In genomic region chr7:112399425-112400170, GRCm38 (mm10) we compare ENCODE assay signal across 14 mouse cellular contexts. TPM values are rescaled to one million over a fixed set of nuclear protein-coding genes. Genes with fewer than 3 reads are reported as not detected.
DNase-seq lines count a peak whose midpoint lies in the region; ATAC-seq lines count a peak whose summit lies in the region.
"Had no signal": no experiment of that assay in that cellular context is flagged by ENCODE, and none has a peak within 500 bp of the region (broad histone marks: within the 10 kb centered on the region; RNA-seq: fewer than 3 reads in every experiment).

No protein-coding gene starts in this region.

- peak; percentile 77; the same call in 1 of the 2 replicates for ATAC-seq in neural tube, embryonic 12.5 days (ENCODE audit: low FRiP score, low read depth)
- ATAC-seq in hindbrain, embryonic 16.5 days: peak; percentile 48
- peak; percentile 25; the same call in 1 of the 2 replicates for ATAC-seq in stomach, embryonic 16.5 days (ENCODE audit: insufficient read depth, low FRiP score)
- ATAC-seq: liver, postnatal 0 days; Patski had no signal

- WGBS in neural tube, embryonic 12.5 days: 23% methylated on average over 7 of the region's 7 CpGs
- 36% methylated on average over 7 of the region's 7 CpGs for WGBS in hindbrain, embryonic 16.5 days
- 72% methylated on average over 7 of the region's 7 CpGs for WGBS in stomach, embryonic 16.5 days

- no peaks in the 10 kb centered on the region for H3K9me3 ChIP-seq in neural tube, embryonic 12.5 days
- H3K9me3 ChIP-seq in hindbrain, embryonic 16.5 days (ENCODE audit: control insufficient read depth, low read length): no peaks in the 10 kb centered on the region
- no peaks in the 10 kb centered on the region for H3K9me3 ChIP-seq in stomach, embryonic 16.5 days (replicated peaks; ENCODE audit: control insufficient read depth, low read length)
- H3K9me3 ChIP-seq: limb, embryonic 13.5 days; megakaryocyte, embryonic 14.5 days had no signal

- no peaks in the 10 kb centered on the region for H3K27me3 ChIP-seq in neural tube, embryonic 12.5 days (replicated peaks)
- no peaks in the 10 kb centered on the region for H3K27me3 ChIP-seq in hindbrain, embryonic 16.5 days (replicated peaks; ENCODE audit: control insufficient read depth, insufficient read depth, low read length)
- no peaks in the 10 kb centered on the region for H3K27me3 ChIP-seq in stomach, embryonic 16.5 days (ENCODE audit: control insufficient read depth, insufficient read depth, low read length)
- H3K27me3 ChIP-seq: limb, embryonic 13.5 days; Patski had no signal

- no peak overlapping the region for H3K9ac ChIP-seq in neural tube, embryonic 12.5 days
- 0 out of 2 replicates have a peak overlapping the region, but pooled peaks have one; percentile 8 for H3K9ac ChIP-seq in hindbrain, embryonic 16.5 days (ENCODE audit: low read depth, low read length)
- H3K9ac ChIP-seq in stomach, embryonic 16.5 days (ENCODE audit: low read length): no peak overlapping the region
- H3K9ac ChIP-seq: limb, embryonic 13.5 days; liver, postnatal 0 days had no signal

- no peaks in the 10 kb centered on the region for H3K36me3 ChIP-seq in neural tube, embryonic 12.5 days
- no peaks in the 10 kb centered on the region for H3K36me3 ChIP-seq in hindbrain, embryonic 16.5 days (ENCODE audit: control insufficient read depth, insufficient read depth, low read length)
- no peaks in the 10 kb centered on the region for H3K36me3 ChIP-seq in stomach, embryonic 16.5 days (ENCODE audit: control insufficient read depth, insufficient read depth, low read length)
- H3K36me3 ChIP-seq: limb, embryonic 13.5 days had no signal

- peak; percentile 26 for DNase-seq in embryo, embryonic 10.5 days (ENCODE audit: low spot score)
- DNase-seq in embryo, embryonic 10 days (ENCODE audit: low spot score): no peak
- no peak for DNase-seq in neural tube, embryonic 10.5 days (ENCODE audit: extremely low spot score, low spot score)
- no peak for DNase-seq in adipocyte (ENCODE audit: low spot score)
- no peak for DNase-seq in urinary bladder, postnatal 10 days (ENCODE audit: low spot score)

- H3K4me1 ChIP-seq in neural tube, embryonic 12.5 days: peaks cover 12% of the 10 kb centered on the region; the same call in 1 of the 2 replicates
- H3K4me1 ChIP-seq in hindbrain, embryonic 16.5 days (ENCODE audit: control insufficient read depth, insufficient read depth, low read depth, low read length): no peaks in the 10 kb centered on the region
- no peaks in the 10 kb centered on the region for H3K4me1 ChIP-seq in stomach, embryonic 16.5 days (ENCODE audit: control insufficient read depth, insufficient read depth, low read length)

- H3K4me2 ChIP-seq in neural tube, embryonic 12.5 days (replicated peaks): no peak overlapping the region
- no peak overlapping the region for H3K4me2 ChIP-seq in hindbrain, embryonic 16.5 days (ENCODE audit: low read length)
- H3K4me2 ChIP-seq in stomach, embryonic 16.5 days (ENCODE audit: low read depth, low read length): no peak overlapping the region
- H3K4me2 ChIP-seq: limb, embryonic 13.5 days had no signal

- H3K27ac ChIP-seq in neural tube, embryonic 12.5 days: no peak overlapping the region
- H3K27ac ChIP-seq in hindbrain, embryonic 16.5 days (ENCODE audit: low read depth, low read length): no peak overlapping the region
- H3K27ac ChIP-seq in stomach, embryonic 16.5 days (ENCODE audit: low read length): no peak overlapping the region; the same call in 1 of the 2 replicates
- H3K27ac ChIP-seq: gastrocnemius, adult 2 months; limb, embryonic 13.5 days had no signal

- no peak overlapping the region for H3K4me3 ChIP-seq in neural tube, embryonic 12.5 days
- no peak overlapping the region for H3K4me3 ChIP-seq in hindbrain, embryonic 16.5 days (ENCODE audit: low read length)
- no peak overlapping the region for H3K4me3 ChIP-seq in stomach, embryonic 16.5 days (replicated peaks; ENCODE audit: low read length)
- H3K4me3 ChIP-seq: erythroblast, embryonic 14.5 days; gastrocnemius, adult 2 months; limb, embryonic 13.5 days; megakaryocyte, embryonic 14.5 days had no signal

RNA-seq across cellular contexts. Expression of gene Parva, which starts 27.7 kb away (rescaled TPM):
- 42.3 and 50.7 TPM in 2 replicates for polyA plus RNA-seq in neural tube, embryonic 12.5 days (2016; fragmentation: Nextera tagmentation; extraction: Ambion mirVana)
- polyA plus RNA-seq in hindbrain, embryonic 16.5 days (2015; fragmentation: Nextera tagmentation; extraction: Ambion mirVana): 28.5 and 34.3 TPM in 2 replicates
- polyA plus RNA-seq in stomach, embryonic 16.5 days (2015; fragmentation: Nextera tagmentation; extraction: Ambion mirVana): 132 and 141 TPM in 2 replicates

Comparison
In these comparisons a context has a peak if more than half of its experiments do, and no peak if none do; other contexts are left out.
1. ATAC-seq: peak in every context shown above with its lines; median percentile 77 in neural tube, embryonic 12.5 days; 48 in hindbrain, embryonic 16.5 days; 25 in stomach, embryonic 16.5 days.